Mouse (Mus musculus): ENCODE measurements around the gene Pde4a. TPM values are rescaled to one million over a fixed set of nuclear protein-coding genes. Genes with fewer than 3 reads are reported as not detected.

The Pde4a gene
- polyA plus RNA-seq, 1 experiment from 2014 or later, result 5.3 TPM

GRCm38 (mm10) chr9:21243826-21244427 is 78.4 kb downstream of the Pde4a start:
- no peaks in the 10 kb centered on the region for H3K36me3 ChIP-seq (ENCODE audit: control insufficient read depth, insufficient read depth, low read length)
- H3K4me2 ChIP-seq (ENCODE audit: low read depth, severe bottlenecking), result peak overlapping the region; percentile 77
- WGBS, result 19% methylated on average over 42 of the region's 42 CpGs
- H3K27ac ChIP-seq (replicated peaks; ENCODE audit: low read depth, low read length), result no peak overlapping the region
- H3K4me1 ChIP-seq (ENCODE audit: control insufficient read depth, insufficient read depth, low read length), result peaks cover 16% of the 10 kb centered on the region
- no peak overlapping the region for H3K9ac ChIP-seq (ENCODE audit: low read length)
- no peak for ATAC-seq (ENCODE audit: insufficient number of reproducible peaks, low FRiP score, low TSS enrichment, low read depth)
- H3K4me3 ChIP-seq (ENCODE audit: low read depth, low read length), result peak overlapping the region; percentile 45
- no peaks in the 10 kb centered on the region for H3K9me3 ChIP-seq (ENCODE audit: control insufficient read depth, low read length)
- peaks cover 60% of the 10 kb centered on the region for H3K27me3 ChIP-seq (ENCODE audit: control insufficient read depth, insufficient read depth, low read length)
- peak; percentile 42 for DNase-seq (ENCODE audit: low spot score)

- Histone ChIP-seq H3K9me3 (ENCODE audit: control insufficient read depth, low read length) (no peaks in the 10 kb centered on the region), H3K27me3 (ENCODE audit: control insufficient read depth, insufficient read depth, low read length) (peaks cover 67% of the 10 kb centered on the region), H3K4me2 (ENCODE audit: low read depth, severe bottlenecking) (peak overlapping the region; percentile 77), H3K27ac (replicated peaks; ENCODE audit: low read depth, low read length) (no peak overlapping the region), H3K4me3 (ENCODE audit: low read depth, low read length) (peak overlapping the region; percentile 45), H3K9ac (ENCODE audit: low read length) (peak overlapping the region; percentile 47), H3K36me3 (ENCODE audit: control insufficient read depth, insufficient read depth, low read length) (no peaks in the 10 kb centered on the region), H3K4me1 (ENCODE audit: control insufficient read depth, insufficient read depth, low read length) (peaks cover 16% of the 10 kb centered on the region)
- ATAC-seq (ENCODE audit: insufficient number of reproducible peaks, low FRiP score, low TSS enrichment, low read depth) (no peak; the same call in 1 of the 2 replicates), DNase-seq (ENCODE audit: low spot score) (peak; percentile 70)
- WGBS, result 1% methylated on average over 72 of the region's 72 CpGs
Observed at GRCm38 (mm10) chr9:21244428-21245112, 79.1 kb downstream of the Pde4a start.

GRCm38 (mm10) chr9:21245113-21245487 is 79.6 kb downstream of the Pde4a start:
- H3K4me2 ChIP-seq (ENCODE audit: low read depth, severe bottlenecking), result peak overlapping the region; percentile 77

GRCm38 (mm10) chr9:21246342-21246741 is 80.8 kb downstream of the Pde4a start:
- no peak overlapping the region for H3K9ac ChIP-seq (ENCODE audit: low read length)
- no peak overlapping the region for H3K4me2 ChIP-seq (ENCODE audit: low read depth, severe bottlenecking)
- H3K27ac ChIP-seq (replicated peaks; ENCODE audit: low read depth, low read length), result no peak overlapping the region
- WGBS, result 70% methylated on average over 1 of the region's 1 CpGs
- no peak for ATAC-seq (ENCODE audit: insufficient number of reproducible peaks, low FRiP score, low TSS enrichment, low read depth)
- DNase-seq (ENCODE audit: low spot score), result no peak
- H3K4me1 ChIP-seq (ENCODE audit: control insufficient read depth, insufficient read depth, low read length), result peaks cover 21% of the 10 kb centered on the region
- no peaks in the 10 kb centered on the region for H3K9me3 ChIP-seq (ENCODE audit: control insufficient read depth, low read length)
- peaks cover 83% of the 10 kb centered on the region for H3K27me3 ChIP-seq (ENCODE audit: control insufficient read depth, insufficient read depth, low read length)
- no peak overlapping the region for H3K4me3 ChIP-seq (ENCODE audit: low read depth, low read length)
- no peaks in the 10 kb centered on the region for H3K36me3 ChIP-seq (ENCODE audit: control insufficient read depth, insufficient read depth, low read length)

More at GRCm38 (mm10) chr9:21245113-21245487, 79.6 kb downstream of the Pde4a start:
- Histone ChIP-seq H3K27me3 (ENCODE audit: control insufficient read depth, insufficient read depth, low read length) (peaks cover 72% of the 10 kb centered on the region), H3K4me3 (ENCODE audit: low read depth, low read length) (peak overlapping the region; percentile 45), H3K36me3 (ENCODE audit: control insufficient read depth, insufficient read depth, low read length) (no peaks in the 10 kb centered on the region), H3K9me3 (ENCODE audit: control insufficient read depth, low read length) (no peaks in the 10 kb centered on the region), H3K9ac (ENCODE audit: low read length) (peak overlapping the region; percentile 47), H3K4me1 (ENCODE audit: control insufficient read depth, insufficient read depth, low read length) (peaks cover 16% of the 10 kb centered on the region), H3K27ac (replicated peaks; ENCODE audit: low read depth, low read length) (no peak overlapping the region)
- whole genome bisulfite sequencing, result 3% methylated on average over 16 of the region's 16 CpGs
- ATAC-seq (ENCODE audit: insufficient number of reproducible peaks, low FRiP score, low TSS enrichment, low read depth), result no peak
- DNase-seq (ENCODE audit: low spot score), result no peak

- ATAC-seq (ENCODE audit: insufficient number of reproducible peaks, low FRiP score, low TSS enrichment, low read depth), result no peak
- DNase-seq (ENCODE audit: low spot score), result peak; percentile 40
- H3K9ac ChIP-seq (ENCODE audit: low read length), result no peak within 1 kb of the TSS
Observed at GRCm38 (mm10) chr9:21248326-21248725, 82.8 kb downstream of the Pde4a start, which contains the start of gene S1pr5. S1pr5 (minus strand) TSS chr9:21248443.

GRCm38 (mm10) chr9:21249629-21250508 is 84.4 kb downstream of the Pde4a start:
- no peak overlapping the region for H3K4me2 ChIP-seq (ENCODE audit: low read depth, severe bottlenecking)
- WGBS, result 17% methylated on average over 17 of the region's 17 CpGs
- H3K36me3 ChIP-seq (ENCODE audit: control insufficient read depth, insufficient read depth, low read length), result no peaks in the 10 kb centered on the region
- ATAC-seq (ENCODE audit: insufficient number of reproducible peaks, low FRiP score, low TSS enrichment, low read depth) (no peak), DNase-seq (ENCODE audit: low spot score) (no peak)
- peaks cover 59% of the 10 kb centered on the region for H3K27me3 ChIP-seq (ENCODE audit: control insufficient read depth, insufficient read depth, low read length)
- no peak overlapping the region for H3K9ac ChIP-seq (ENCODE audit: low read length)
- no peak overlapping the region for H3K4me3 ChIP-seq (ENCODE audit: low read depth, low read length)
- H3K27ac ChIP-seq (replicated peaks; ENCODE audit: low read depth, low read length), result no peak overlapping the region
- peaks cover 15% of the 10 kb centered on the region for H3K4me1 ChIP-seq (ENCODE audit: control insufficient read depth, insufficient read depth, low read length)
- H3K9me3 ChIP-seq (ENCODE audit: control insufficient read depth, low read length), result no peaks in the 10 kb centered on the region

More at GRCm38 (mm10) chr9:21248326-21248725, 82.8 kb downstream of the Pde4a start, which contains the start of gene S1pr5:
- Histone ChIP-seq H3K4me1 (ENCODE audit: control insufficient read depth, insufficient read depth, low read length) (peaks cover 22% of the 10 kb centered on the region), H3K27me3 (ENCODE audit: control insufficient read depth, insufficient read depth, low read length) (peaks cover 74% of the 10 kb centered on the region), H3K9me3 (ENCODE audit: control insufficient read depth, low read length) (no peaks in the 10 kb centered on the region), H3K4me2 (ENCODE audit: low read depth, severe bottlenecking) (peak within 1 kb of the TSS; percentile 33), H3K4me3 (ENCODE audit: low read depth, low read length) (peak within 1 kb of the TSS; percentile 16; the same call in 1 of the 2 replicates), H3K36me3 (ENCODE audit: control insufficient read depth, insufficient read depth, low read length) (no peaks in the 10 kb centered on the region), H3K27ac (replicated peaks; ENCODE audit: low read depth, low read length) (no peak within 1 kb of the TSS)
- whole genome bisulfite sequencing, result 2% methylated on average over 29 of the region's 30 CpGs

GRCm38 (mm10) chr9:21250509-21250908 is 85.0 kb downstream of the Pde4a start:
- H3K4me3 ChIP-seq (ENCODE audit: low read depth, low read length), result no peak overlapping the region
- H3K27ac ChIP-seq (replicated peaks; ENCODE audit: low read depth, low read length), result no peak overlapping the region
- no peaks in the 10 kb centered on the region for H3K9me3 ChIP-seq (ENCODE audit: control insufficient read depth, low read length)
- H3K4me2 ChIP-seq (ENCODE audit: low read depth, severe bottlenecking), result no peak overlapping the region
- 42% methylated on average over 2 of the region's 2 CpGs for WGBS
- no peaks in the 10 kb centered on the region for H3K36me3 ChIP-seq (ENCODE audit: control insufficient read depth, insufficient read depth, low read length)
- H3K9ac ChIP-seq (ENCODE audit: low read length), result no peak overlapping the region
- H3K27me3 ChIP-seq (ENCODE audit: control insufficient read depth, insufficient read depth, low read length), result peaks cover 52% of the 10 kb centered on the region
- DNase-seq (ENCODE audit: low spot score), result no peak
- ATAC-seq (ENCODE audit: insufficient number of reproducible peaks, low FRiP score, low TSS enrichment, low read depth), result no peak
- H3K4me1 ChIP-seq (ENCODE audit: control insufficient read depth, insufficient read depth, low read length), result peaks cover 12% of the 10 kb centered on the region

GRCm38 (mm10) chr9:21251116-21251735 is 85.7 kb downstream of the Pde4a start:
- no peak for ATAC-seq (ENCODE audit: insufficient number of reproducible peaks, low FRiP score, low TSS enrichment, low read depth)
- DNase-seq (ENCODE audit: low spot score), result no peak
- Histone ChIP-seq H3K27me3 (ENCODE audit: control insufficient read depth, insufficient read depth, low read length) (peaks cover 45% of the 10 kb centered on the region), H3K4me2 (ENCODE audit: low read depth, severe bottlenecking) (no peak overlapping the region), H3K4me3 (ENCODE audit: low read depth, low read length) (no peak overlapping the region), H3K36me3 (ENCODE audit: control insufficient read depth, insufficient read depth, low read length) (no peaks in the 10 kb centered on the region), H3K9me3 (ENCODE audit: control insufficient read depth, low read length) (no peaks in the 10 kb centered on the region), H3K9ac (ENCODE audit: low read length) (no peak overlapping the region), H3K27ac (replicated peaks; ENCODE audit: low read depth, low read length) (no peak overlapping the region), H3K4me1 (ENCODE audit: control insufficient read depth, insufficient read depth, low read length) (peaks cover 12% of the 10 kb centered on the region)
- 37% methylated on average over 13 of the region's 13 CpGs for WGBS
